Mouse (Mus musculus) adrenal gland, adult 18-20 months (tissue): ENCODE measurements around the gene Wdr6. TPM values are rescaled to one million over a fixed set of nuclear protein-coding genes. Genes with fewer than 3 reads are reported as not detected.

ENCODE experiments used
- DNase-seq, 2 experiments: peaks; one replicate each; pipeline ENCODE4 v3.0.0; 2021 to 2022; ENCODE audit warnings: low spot score in 2 of 2
- microRNA-seq, 2 experiments: library from miRNA; unstranded; fragments of <30 nt; microRNA quantifications; one replicate each; pipeline ENCODE4 v1.2.0; 2021; ENCODE audit warnings: borderline number of aligned reads in 2 of 2
- total RNA-seq, 2 experiments: library from RNA; stranded (reverse); gene quantifications; 1 replicate in 1 of 2; 2 replicates in 1 of 2; pipeline ENCODE4 v1.2.3; 2021

Gene Wdr6
- total RNA-seq, 2 experiments from 2014 or later, result 93.9 to 96.2 TPM

DNA sequence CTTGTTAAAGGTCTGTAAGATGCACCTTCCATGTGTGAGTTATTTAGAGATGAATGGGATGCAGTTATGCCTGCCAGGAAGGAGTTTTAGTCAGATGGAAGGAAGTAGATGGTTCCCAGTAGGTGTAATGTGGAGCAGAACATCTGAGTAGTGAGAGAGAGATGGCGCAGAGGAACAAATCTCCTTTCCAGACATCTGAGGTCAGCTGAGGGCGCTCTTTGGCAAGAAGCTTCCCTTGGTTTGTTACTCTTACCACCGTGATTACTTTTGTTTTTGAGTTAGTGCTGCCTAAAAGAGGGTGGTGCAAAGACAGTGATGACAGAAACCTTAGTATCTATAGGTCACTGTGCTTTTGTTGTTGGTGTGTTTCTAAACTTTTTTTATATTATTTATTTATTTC is 53.1 kb downstream of the Wdr6 start:
- DNase-seq, result no peak

- DNase-seq, result no peak
Measured at GRCm38 (mm10) chr9:108523341-108523740, 55.2 kb downstream of the Wdr6 start.

Small RNAs within 50 kb of the gene (microRNA-seq; reads per million reads assigned to microRNA genes)
- gene Gm24083 (0 reads per million in 2 experiments), gene Mir191 (0 reads per million in 2 experiments), gene Mir425 (970 to 1,351 reads per million in 2 experiments)

Other genes with a start within 250 kb of the Wdr6 start
- gene Gpx1, start 239.8 kb downstream of the Wdr6 start, total RNA-seq, result 100 to 1,000 TPM; 551 to 749 TPM
- 100 to 1,000 TPM; 107 to 126 TPM for gene Usp4, start 230.9 kb downstream of the Wdr6 start, total RNA-seq
- gene 1700102P08Rik, start 185.9 kb downstream of the Wdr6 start, total RNA-seq, result 1 to 10 TPM; 1.5 to 2.1 TPM
- gene Ccdc36, start 150.3 kb downstream of the Wdr6 start, total RNA-seq, result not detected
- not detected for gene BC048562, start 142.3 kb downstream of the Wdr6 start, total RNA-seq
- gene Ccdc71, start 118.2 kb downstream of the Wdr6 start, total RNA-seq, result 10 to 100 TPM; 25.6 to 42.3 TPM
- gene Klhdc8b, start 117.2 kb downstream of the Wdr6 start, total RNA-seq, result 10 to 100 TPM; 20.4 to 22.3 TPM
- 100 to 1,000 TPM; 107 to 134 TPM for gene Lamb2, start 99.0 kb downstream of the Wdr6 start, total RNA-seq
- gene Usp19, start 88.1 kb downstream of the Wdr6 start, total RNA-seq, result 100 to 1,000 TPM; 172 to 248 TPM
- gene Qars, start 71.0 kb downstream of the Wdr6 start, total RNA-seq, result 100 to 1,000 TPM; 144 to 180 TPM
- 100 to 1,000 TPM in 1 of 2 experiments, 10 to 100 TPM in 1; 91.5 to 107 TPM for gene Qrich1, start 61.9 kb downstream of the Wdr6 start, total RNA-seq
- gene Impdh2, start 18.5 kb downstream of the Wdr6 start, total RNA-seq, result 100 to 1,000 TPM in 1 of 2 experiments, 10 to 100 TPM in 1; 99.7 to 135 TPM
- 10 to 100 TPM; 50.8 to 51.0 TPM for gene Ndufaf3, start 11.3 kb downstream of the Wdr6 start, total RNA-seq
- 10 to 100 TPM; 64.6 to 81.8 TPM for gene Dalrd3, start 8.9 kb downstream of the Wdr6 start, total RNA-seq
- gene P4htm, start 18.9 kb upstream of the Wdr6 start, total RNA-seq, result 1 to 10 TPM; 6.2 to 7.9 TPM
- 10 to 100 TPM; 61.2 to 63.0 TPM for gene Arih2, start 70.6 kb upstream of the Wdr6 start, total RNA-seq
- 100 to 1,000 TPM; 125 to 212 TPM for gene Slc25a20, start 83.3 kb upstream of the Wdr6 start, total RNA-seq
- gene Prkar2a, start 110.6 kb upstream of the Wdr6 start, total RNA-seq, result 10 to 100 TPM; 33.1 to 43.5 TPM
- gene Ip6k2, start 205.1 kb upstream of the Wdr6 start, total RNA-seq, result 100 to 1,000 TPM in 1 of 2 experiments, 10 to 100 TPM in 1; 76.8 to 101 TPM
- 10 to 100 TPM; 10.8 to 11.3 TPM for gene Nckipsd, start 229.6 kb upstream of the Wdr6 start, total RNA-seq
- 1 to 10 TPM; 3.6 to 4.1 TPM for gene Celsr3, start 247.6 kb upstream of the Wdr6 start, total RNA-seq